Mouse (Mus musculus) WW6 (cell line): Measurements from ENCODE around the gene Eid1.

ENCODE experiments used
- DNase-seq: peaks from one replicate; pipeline ENCODE4 v3.0.0-alpha.2; 2013; ENCODE audit warnings: low read depth, low spot score

The Eid1 gene

GRCm38 (mm10) chr2:125672957-125673631 lies at the start of gene Eid1:
Gene Eid1 (plus strand): TSS chr2:125673095.
- no peak for DNase-seq

GRCm38 (mm10) chr2:125623211-125623610 lies 49.7 kb upstream of the Eid1 start:
- no peak for DNase-seq

- DNase-seq, result no peak
Measured at GRCm38 (mm10) chr2:125624127-125624685, 48.7 kb upstream of the Eid1 start.

GRCm38 (mm10) chr2:125624837-125625351 lies 48.0 kb upstream of the Eid1 start, which contains the start of gene Cep152:
Gene Cep152 (minus strand): TSS chr2:125625113.
- DNase-seq, result peak; percentile 84

- no peak for DNase-seq
Measured at GRCm38 (mm10) chr2:125626536-125626935, 46.4 kb upstream of the Eid1 start.

GRCm38 (mm10) chr2:125628487-125628886 lies 44.4 kb upstream of the Eid1 start:
- DNase-seq, result no peak

- DNase-seq, result no peak
Measured at GRCm38 (mm10) chr2:125630010-125630409, 42.9 kb upstream of the Eid1 start.

GRCm38 (mm10) chr2:125637331-125637730 lies 35.6 kb upstream of the Eid1 start:
- DNase-seq, result no peak

GRCm38 (mm10) chr2:125644912-125645311 lies 28.0 kb upstream of the Eid1 start:
- DNase-seq, result no peak

GRCm38 (mm10) chr2:125650038-125650437 lies 22.9 kb upstream of the Eid1 start:
- no peak for DNase-seq

- no peak for DNase-seq
Measured at GRCm38 (mm10) chr2:125650742-125651352, 22.0 kb upstream of the Eid1 start.

- DNase-seq, result no peak
Measured at GRCm38 (mm10) chr2:125651563-125651962, 21.3 kb upstream of the Eid1 start.

- no peak for DNase-seq
Measured at GRCm38 (mm10) chr2:125653286-125653685, 19.6 kb upstream of the Eid1 start.

- DNase-seq, result no peak
Measured at GRCm38 (mm10) chr2:125655391-125655790, 17.5 kb upstream of the Eid1 start.

GRCm38 (mm10) chr2:125659823-125660536 lies 12.9 kb upstream of the Eid1 start:
- no peak for DNase-seq

- no peak for DNase-seq
Measured at GRCm38 (mm10) chr2:125660537-125661130, 12.3 kb upstream of the Eid1 start.

- no peak for DNase-seq
Measured at GRCm38 (mm10) chr2:125661156-125661555, 11.7 kb upstream of the Eid1 start.

- DNase-seq, result no peak
Measured at GRCm38 (mm10) chr2:125662517-125662916, 10.4 kb upstream of the Eid1 start.

GRCm38 (mm10) chr2:125665213-125665612 lies 7.7 kb upstream of the Eid1 start:
- DNase-seq, result no peak

GRCm38 (mm10) chr2:125665909-125666308 lies 7.0 kb upstream of the Eid1 start:
- DNase-seq, result no peak

GRCm38 (mm10) chr2:125666668-125667067 lies 6.2 kb upstream of the Eid1 start:
- no peak for DNase-seq

- DNase-seq, result no peak
Measured at GRCm38 (mm10) chr2:125667184-125667583, 5.7 kb upstream of the Eid1 start.
